Mouse (Mus musculus) MEL (cell line): Measurements from ENCODE around the gene Gfpt2.
A peak's percentile ranks its signal among the peaks of the same experiment; 100 is the strongest.

Experiments
- BHLHE40 ChIP-seq: IDR thresholded peaks from 2 replicates; pipeline ENCODE4 v1.6.1; 2012; ENCODE audit warnings: low read depth, mild to moderate bottlenecking, inconsistent platforms, low read length, improper control_type of control experiment, borderline replicate concordance
- CTCF ChIP-seq, 3 experiments: IDR thresholded peaks in 2 of 3; conservative IDR thresholded peaks in 1 of 3; 2 replicates each; pipeline ENCODE4 v1.5.1; 2011 to 2012; ENCODE audit warnings: low read length in 3 of 3, low read depth in 2 of 3, mild to moderate bottlenecking in 2 of 3, improper control_type of control experiment in 1 of 3, inconsistent platforms in 1 of 3, mixed read lengths in 1 of 3, moderate library complexity in 1 of 3; ENCODE audit not compliant: control insufficient read depth in 1 of 3, insufficient read depth in 1 of 3, poor library complexity in 1 of 3, severe bottlenecking in 1 of 3
- E2F4 ChIP-seq: IDR thresholded peaks from 2 replicates; pipeline ENCODE4 v1.6.1; 2011; ENCODE audit warnings: low read depth, low read length, improper control_type of control experiment, borderline replicate concordance
- EP300 ChIP-seq, 2 experiments: IDR thresholded peaks; 2 replicates each; pipeline ENCODE4 v1.6.1; 2011; ENCODE audit warnings: improper control_type of control experiment in 2 of 2, low read length in 2 of 2, low read depth in 1 of 2, mild to moderate bottlenecking in 1 of 2
- ETS1 ChIP-seq: IDR thresholded peaks from 2 replicates; pipeline ENCODE4 v1.6.1; 2012; ENCODE audit warnings: low read depth, mild to moderate bottlenecking, inconsistent platforms, low read length, improper control_type of control experiment, moderate library complexity
- GABPA ChIP-seq: IDR thresholded peaks from 2 replicates; pipeline ENCODE4 v1.6.1; 2012; ENCODE audit warnings: low read depth, mild to moderate bottlenecking, inconsistent platforms, low read length, improper control_type of control experiment, moderate library complexity
- GATA1 ChIP-seq: IDR thresholded peaks from 2 replicates; pipeline ENCODE4 v1.6.1; 2011; ENCODE audit warnings: low read depth, low read length, improper control_type of control experiment
- JUND ChIP-seq: IDR thresholded peaks from 2 replicates; pipeline ENCODE4 v1.6.1; 2011; ENCODE audit warnings: low read depth, mild to moderate bottlenecking, improper control_type of control experiment, low read length
- POLR2A ChIP-seq, 2 experiments: IDR thresholded peaks; 2 replicates each; pipeline ENCODE4 v1.6.1; 2011 to 2012; ENCODE audit warnings: low read length in 2 of 2, mild to moderate bottlenecking in 2 of 2, control low read depth in 1 of 2, improper control_type of control experiment in 1 of 2, low read depth in 1 of 2, moderate library complexity in 1 of 2; ENCODE audit not compliant: control insufficient read depth in 1 of 2, insufficient read depth in 1 of 2, poor library complexity in 1 of 2
- POLR2AphosphoS2 ChIP-seq: IDR thresholded peaks from 2 replicates; pipeline ENCODE4 v1.6.1; 2011; ENCODE audit warnings: low read length, improper control_type of control experiment
- POLR2AphosphoS5 ChIP-seq: IDR thresholded peaks from 2 replicates; pipeline ENCODE4 v1.6.1; 2012; ENCODE audit warnings: low read depth, borderline replicate concordance, mild to moderate bottlenecking, inconsistent platforms, low read length, moderate library complexity, mixed read lengths
- TBP ChIP-seq: IDR thresholded peaks from 2 replicates; pipeline ENCODE4 v1.8.0; 2011; ENCODE audit warnings: low read depth, low read length, improper control_type of control experiment
- UBTF ChIP-seq: IDR thresholded peaks from 2 replicates; pipeline ENCODE4 v1.6.1; 2012; ENCODE audit warnings: low read depth, mild to moderate bottlenecking, inconsistent platforms, low read length, improper control_type of control experiment, moderate library complexity, borderline replicate concordance; ENCODE audit not compliant: insufficient read depth

DNA sequence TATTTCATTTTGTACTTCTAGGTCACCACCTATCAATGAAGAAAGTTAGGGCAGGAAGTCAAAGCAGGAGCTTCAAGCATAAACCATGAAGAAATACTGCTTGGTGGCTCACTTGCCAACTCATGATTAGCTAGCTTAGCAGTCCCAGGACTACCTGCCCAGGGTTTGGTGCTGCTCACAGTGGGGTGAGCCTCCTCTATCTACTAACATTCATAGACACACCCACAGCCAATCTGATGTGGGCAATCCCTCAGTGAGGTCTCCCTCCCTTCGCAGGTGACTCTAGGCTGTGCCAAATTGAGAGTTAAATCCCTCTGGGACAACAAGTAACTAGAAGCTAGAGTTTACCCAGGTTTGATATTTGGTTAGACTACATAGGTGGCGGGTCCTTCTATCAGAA, 28.4 kb downstream of the Gfpt2 start:
- no peak for TF ChIP-seq GABPA
- no peak for TF ChIP-seq POLR2AphosphoS5
- TF ChIP-seq CTCF (IDR thresholded peaks at IDR 0.05 in 2 of 3, conservative IDR thresholded peaks at IDR 0.05 in 1 of 3; ENCODE audit: control insufficient read depth in 1 of 3, insufficient read depth in 1 of 3, low read depth in 2 of 3, low read length in 3 of 3, poor library complexity in 1 of 3, severe bottlenecking in 1 of 3): no peak
- TF ChIP-seq ETS1: 0 out of 2 replicates have a peak, but pooled peaks have one; percentile 14
- TF ChIP-seq JUND: no peak
- TF ChIP-seq POLR2A (IDR thresholded peaks at IDR 0.05; ENCODE audit: control insufficient read depth in 1 of 2, insufficient read depth in 1 of 2, low read depth in 1 of 2, low read length in 2 of 2, poor library complexity in 1 of 2): no peak
- TF ChIP-seq E2F4: no peak
- TF ChIP-seq BHLHE40: no peak
- TF ChIP-seq TBP: no peak
- no peak for TF ChIP-seq POLR2AphosphoS2
- TF ChIP-seq GATA1: 0 out of 2 replicates have a peak, but pooled peaks have one; percentile 10
- no peak for TF ChIP-seq EP300 (IDR thresholded peaks at IDR 0.05; ENCODE audit: low read depth in 1 of 2, low read length in 2 of 2)
- no peak for TF ChIP-seq UBTF
